Mouse (Mus musculus): ENCODE measurements around the gene Pkp3. TPM values are rescaled to one million over a fixed set of nuclear protein-coding genes. Genes with fewer than 3 reads are reported as not detected.

Pkp3 gene
- polyA plus RNA-seq, 1 experiment = 0.03 TPM

DNA sequence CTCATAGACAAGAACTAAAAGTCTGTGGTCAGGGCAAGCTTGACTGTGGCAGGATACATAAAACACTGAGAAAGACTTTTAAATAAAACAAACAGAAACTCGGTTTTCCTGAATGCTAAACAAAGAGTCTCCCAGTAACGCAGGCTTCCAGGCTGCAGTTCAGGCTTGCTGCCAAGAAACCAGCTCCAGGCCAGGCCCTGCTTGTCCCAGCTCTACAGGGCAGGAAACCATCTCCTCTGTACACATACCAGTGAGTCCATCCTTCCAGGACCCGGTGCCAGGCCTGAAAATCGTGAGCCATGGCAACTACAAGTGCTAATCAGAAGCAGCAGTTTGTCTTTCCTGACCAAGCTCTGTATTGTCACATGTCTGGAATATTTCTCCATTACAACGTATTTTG, 36.4 kb upstream of the Pkp3 start:
- H3K4me1 ChIP-seq (ENCODE audit: control insufficient read depth) = peaks cover 61% of the 10 kb centered on the region
- TF ChIP-seq GATA1 (IDR thresholded peaks at IDR 0.05; ENCODE audit: low read length) (no peak), TAL1 (IDR thresholded peaks at IDR 0.05; ENCODE audit: low read length) (no peak)

DNA sequence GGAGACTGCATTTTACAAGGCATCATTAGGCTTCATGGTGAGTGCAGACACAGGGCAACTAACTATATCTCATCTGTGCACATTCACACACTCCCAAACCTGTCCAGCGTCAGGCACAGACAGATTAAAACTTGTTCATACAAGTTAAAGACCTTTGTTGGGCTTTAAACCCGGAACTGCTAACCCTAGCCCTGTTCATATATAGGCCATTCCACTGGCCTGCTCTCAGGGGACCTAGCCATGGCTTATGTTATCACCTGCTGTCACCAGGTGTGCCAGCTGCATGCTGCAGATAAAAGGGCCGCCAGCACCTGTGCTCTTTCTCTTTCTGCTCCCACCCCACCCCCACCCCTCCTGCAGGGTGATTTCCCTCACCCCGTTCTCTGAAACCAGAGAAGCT, 35.5 kb upstream of the Pkp3 start:
- no peaks in the 10 kb centered on the region for H3K36me3 ChIP-seq (ENCODE audit: control insufficient read depth)

More for the DNA sequence above, 36.4 kb upstream of the Pkp3 start:
- Histone ChIP-seq H3K9me3 (ENCODE audit: control insufficient read depth, low read length) (no peaks in the 10 kb centered on the region), H3K36me3 (ENCODE audit: control insufficient read depth) (no peaks in the 10 kb centered on the region), H3K4me3 (replicated peaks) (no peak overlapping the region), H3K27me3 (ENCODE audit: control insufficient read depth) (no peaks in the 10 kb centered on the region)

DNA sequence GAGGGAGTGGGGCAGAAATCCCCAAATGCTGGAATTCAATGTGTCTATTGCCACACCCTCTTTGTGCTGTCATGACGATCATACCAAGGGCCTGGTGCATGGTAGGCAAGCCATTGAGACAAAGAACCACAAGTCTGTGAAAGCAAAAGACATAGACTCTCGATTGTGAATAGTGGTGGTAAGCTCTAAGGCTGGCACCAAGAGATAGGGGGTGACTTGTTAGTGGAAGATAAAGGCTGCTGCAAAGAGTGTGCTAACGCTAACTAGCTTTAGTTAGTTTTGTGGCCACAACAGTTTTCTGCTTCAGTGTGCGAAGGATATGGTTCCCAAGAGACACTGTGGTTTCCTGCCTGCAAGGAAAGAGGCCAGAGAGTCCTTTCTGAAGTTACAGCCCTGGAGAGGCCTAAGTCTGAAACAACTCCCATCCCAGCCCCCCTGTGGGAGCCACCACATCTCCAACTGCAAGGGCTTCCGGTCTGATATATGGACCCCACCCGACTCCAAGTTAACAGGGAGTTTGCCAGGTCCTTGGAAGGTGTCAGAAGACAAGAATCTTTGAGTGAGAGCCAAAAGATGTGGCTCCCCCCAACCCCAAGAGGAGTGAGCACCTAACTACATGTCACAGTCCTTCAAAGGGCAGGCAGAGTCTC, 31.0 kb upstream of the Pkp3 start:
- Histone ChIP-seq H3K27me3 (ENCODE audit: control insufficient read depth) (no peaks in the 10 kb centered on the region), H3K4me1 (ENCODE audit: control insufficient read depth) (peaks cover 56% of the 10 kb centered on the region), H3K4me3 (replicated peaks) (peak overlapping the region; percentile 25), H3K36me3 (ENCODE audit: control insufficient read depth) (no peaks in the 10 kb centered on the region), H3K9me3 (ENCODE audit: control insufficient read depth, low read length) (no peaks in the 10 kb centered on the region)
- TF ChIP-seq GATA1 (IDR thresholded peaks at IDR 0.05; ENCODE audit: low read length) (no peak), TAL1 (IDR thresholded peaks at IDR 0.05; ENCODE audit: low read length) (no peak)

More for the DNA sequence above, 35.5 kb upstream of the Pkp3 start:
- no peaks in the 10 kb centered on the region for H3K27me3 ChIP-seq (ENCODE audit: control insufficient read depth)
- H3K4me3 ChIP-seq (replicated peaks) = no peak overlapping the region
- TF ChIP-seq TAL1 (IDR thresholded peaks at IDR 0.05; ENCODE audit: low read length) (peak; percentile 47; the same call in 2 of the 3 replicates), GATA1 (IDR thresholded peaks at IDR 0.05; ENCODE audit: low read length) (0 out of 2 replicates have a peak, but pooled peaks have one; percentile 6)
- H3K9me3 ChIP-seq (ENCODE audit: control insufficient read depth, low read length) = no peaks in the 10 kb centered on the region
- peaks cover 68% of the 10 kb centered on the region for H3K4me1 ChIP-seq (ENCODE audit: control insufficient read depth)

DNA sequence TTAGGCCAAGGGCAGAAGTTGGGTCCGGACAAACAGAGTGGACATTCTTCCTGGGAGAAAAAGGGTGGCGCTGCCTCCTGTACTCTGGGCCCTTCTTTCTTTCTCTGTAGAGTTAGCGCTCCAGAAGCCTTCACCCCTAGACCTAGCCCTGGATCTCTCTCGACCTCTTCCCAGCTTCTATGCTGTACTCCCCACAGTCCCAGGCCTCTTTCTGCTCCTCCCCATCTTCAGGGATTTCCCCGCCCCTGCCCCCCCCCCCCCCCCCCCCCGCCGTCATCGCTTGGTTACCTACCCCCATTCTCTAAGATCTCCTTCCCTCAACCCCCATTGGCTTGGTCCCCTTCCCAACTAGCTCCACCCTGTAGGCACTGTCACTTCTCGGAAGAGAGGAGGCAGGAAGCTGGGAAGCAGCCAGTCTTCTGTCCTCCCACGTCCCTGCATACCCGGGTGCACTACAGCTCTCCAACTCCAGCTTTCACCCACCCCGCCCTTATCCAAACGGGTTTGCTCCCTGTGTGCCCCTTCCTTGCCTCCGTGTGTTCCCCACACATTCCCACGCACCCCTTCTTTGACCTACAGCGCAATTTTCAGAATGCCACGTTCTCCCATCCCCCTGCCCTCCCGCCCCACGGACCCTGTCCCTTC, 30.3 kb upstream of the Pkp3 start:
- Histone ChIP-seq H3K9me3 (ENCODE audit: control insufficient read depth, low read length) (no peaks in the 10 kb centered on the region), H3K4me3 (replicated peaks) (peak overlapping the region; percentile 60), H3K36me3 (ENCODE audit: control insufficient read depth) (no peaks in the 10 kb centered on the region), H3K27me3 (ENCODE audit: control insufficient read depth) (no peaks in the 10 kb centered on the region), H3K4me1 (ENCODE audit: control insufficient read depth) (peaks cover 51% of the 10 kb centered on the region)
- TF ChIP-seq GATA1 (IDR thresholded peaks at IDR 0.05; ENCODE audit: low read length) = no peak
- TF ChIP-seq TAL1 (IDR thresholded peaks at IDR 0.05; ENCODE audit: low read length) = no peak

DNA sequence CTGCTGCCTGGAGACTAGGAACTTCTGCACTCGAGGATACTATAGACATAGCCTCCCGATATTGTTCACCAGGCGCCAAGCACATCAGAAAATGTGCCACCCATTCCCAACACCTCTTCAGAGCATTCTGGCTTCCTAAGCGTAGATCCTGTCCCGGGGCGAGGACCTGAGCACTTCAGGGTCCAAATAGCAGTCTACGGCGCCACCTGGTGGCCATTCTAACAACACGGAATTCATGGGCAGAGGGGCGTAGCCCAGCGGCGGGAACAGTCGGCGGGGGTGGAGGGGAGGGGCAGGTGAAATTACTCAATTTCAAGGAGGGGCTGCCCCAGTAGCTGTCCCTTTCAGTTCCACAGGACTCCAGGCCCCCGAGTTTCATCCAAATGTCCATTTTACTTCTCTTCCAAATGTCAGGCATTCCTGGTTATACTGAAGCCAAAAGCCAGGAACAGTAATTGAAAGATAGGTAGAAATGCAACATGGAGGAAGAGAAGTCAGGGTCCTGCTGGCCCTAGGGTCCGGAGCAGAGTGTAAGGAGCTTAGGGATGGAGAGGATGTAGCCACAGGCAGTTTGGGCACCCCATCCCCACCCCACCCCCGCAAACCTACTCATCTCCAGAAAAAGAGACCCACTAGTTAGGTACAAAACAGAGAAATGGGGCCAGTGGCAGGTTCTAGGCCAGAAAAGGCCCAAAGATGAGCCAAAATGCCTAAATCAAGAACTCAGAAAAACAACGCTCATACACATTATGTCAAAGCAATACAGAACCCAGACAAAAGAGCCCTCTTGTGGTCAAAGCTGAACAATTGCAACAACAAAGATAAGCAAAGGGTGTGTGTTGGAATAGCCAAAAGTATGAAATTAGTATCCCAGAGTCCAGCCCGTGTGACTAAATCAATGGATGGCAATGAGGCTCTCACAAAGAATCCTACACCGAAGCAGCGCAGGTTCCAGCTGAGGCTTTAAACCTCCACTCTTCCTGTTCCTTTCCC, 29.5 kb upstream of the Pkp3 start:
- no peak for TF ChIP-seq TAL1 (IDR thresholded peaks at IDR 0.05; ENCODE audit: low read length)
- no peak for TF ChIP-seq GATA1 (IDR thresholded peaks at IDR 0.05; ENCODE audit: low read length)
- Histone ChIP-seq H3K4me1 (ENCODE audit: control insufficient read depth) (peaks cover 43% of the 10 kb centered on the region), H3K36me3 (ENCODE audit: control insufficient read depth) (no peaks in the 10 kb centered on the region), H3K4me3 (replicated peaks) (peak overlapping the region; percentile 60), H3K9me3 (ENCODE audit: control insufficient read depth, low read length) (no peaks in the 10 kb centered on the region), H3K27me3 (ENCODE audit: control insufficient read depth) (no peaks in the 10 kb centered on the region)

DNA sequence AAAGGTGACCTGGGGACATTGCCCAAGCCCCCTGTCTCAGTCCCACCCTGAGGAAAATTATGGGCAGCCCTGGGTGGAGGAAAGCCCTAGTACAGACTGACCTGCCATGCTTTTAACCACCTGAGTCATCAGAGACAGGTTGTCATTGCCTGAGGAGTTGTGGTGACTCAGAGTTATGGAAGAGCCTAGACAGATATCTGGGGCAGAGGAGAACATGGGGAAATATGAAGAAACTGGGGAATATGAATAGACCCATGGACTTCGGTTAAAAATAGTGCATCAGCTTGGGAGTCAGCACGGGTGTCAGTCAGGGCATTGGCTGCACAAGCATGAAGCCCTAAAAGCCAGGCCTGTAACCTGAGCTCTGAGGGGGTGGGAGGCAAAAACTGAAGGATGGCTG, 28.7 kb upstream of the Pkp3 start:
- no peaks in the 10 kb centered on the region for H3K36me3 ChIP-seq (ENCODE audit: control insufficient read depth)
- H3K27me3 ChIP-seq (ENCODE audit: control insufficient read depth) = no peaks in the 10 kb centered on the region
- TF ChIP-seq GATA1 (IDR thresholded peaks at IDR 0.05; ENCODE audit: low read length) = no peak
- TF ChIP-seq TAL1 (IDR thresholded peaks at IDR 0.05; ENCODE audit: low read length) = no peak
- peaks cover 38% of the 10 kb centered on the region for H3K4me1 ChIP-seq (ENCODE audit: control insufficient read depth)
- H3K4me3 ChIP-seq (replicated peaks) = no peak overlapping the region
- H3K9me3 ChIP-seq (ENCODE audit: control insufficient read depth, low read length) = no peaks in the 10 kb centered on the region

DNA sequence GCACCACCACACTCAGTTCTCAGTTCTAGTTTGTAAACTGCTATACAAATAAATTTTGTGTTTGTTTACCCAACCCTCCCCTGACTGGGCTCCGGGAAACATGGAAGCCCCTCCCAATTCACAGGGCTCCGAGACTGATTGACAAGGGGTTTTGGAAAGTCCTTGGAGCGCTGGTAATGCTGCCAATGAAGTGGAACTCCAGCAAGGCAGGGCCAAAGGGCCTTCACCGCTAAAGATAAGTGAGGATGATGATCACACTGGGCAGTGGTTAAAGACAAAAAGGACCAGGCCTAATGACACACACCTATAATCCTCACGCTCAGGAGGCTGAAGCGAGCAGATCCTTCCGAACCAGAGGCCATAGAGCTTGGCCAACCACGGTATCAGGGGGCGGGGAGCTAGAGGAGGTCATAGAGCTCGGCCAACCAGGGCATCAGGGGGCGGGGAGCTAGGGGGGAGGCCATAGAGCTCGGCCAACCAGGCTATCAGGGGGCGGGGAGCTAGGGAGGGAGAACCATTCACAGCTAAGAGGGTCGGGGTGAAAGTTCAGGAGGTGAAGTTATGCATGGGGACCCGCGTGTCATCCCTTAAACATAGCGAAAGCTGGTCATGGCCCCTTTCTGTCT, 26.8 kb upstream of the Pkp3 start:
- no peaks in the 10 kb centered on the region for H3K27me3 ChIP-seq (ENCODE audit: control insufficient read depth)
- peaks cover 31% of the 10 kb centered on the region for H3K4me1 ChIP-seq (ENCODE audit: control insufficient read depth)
- no peak overlapping the region for H3K4me3 ChIP-seq (replicated peaks)
- H3K36me3 ChIP-seq (ENCODE audit: control insufficient read depth) = no peaks in the 10 kb centered on the region
- TF ChIP-seq TAL1 (IDR thresholded peaks at IDR 0.05; ENCODE audit: low read length) (no peak), GATA1 (IDR thresholded peaks at IDR 0.05; ENCODE audit: low read length) (no peak)
- H3K9me3 ChIP-seq (ENCODE audit: control insufficient read depth, low read length) = peaks cover 4% of the 10 kb centered on the region

DNA sequence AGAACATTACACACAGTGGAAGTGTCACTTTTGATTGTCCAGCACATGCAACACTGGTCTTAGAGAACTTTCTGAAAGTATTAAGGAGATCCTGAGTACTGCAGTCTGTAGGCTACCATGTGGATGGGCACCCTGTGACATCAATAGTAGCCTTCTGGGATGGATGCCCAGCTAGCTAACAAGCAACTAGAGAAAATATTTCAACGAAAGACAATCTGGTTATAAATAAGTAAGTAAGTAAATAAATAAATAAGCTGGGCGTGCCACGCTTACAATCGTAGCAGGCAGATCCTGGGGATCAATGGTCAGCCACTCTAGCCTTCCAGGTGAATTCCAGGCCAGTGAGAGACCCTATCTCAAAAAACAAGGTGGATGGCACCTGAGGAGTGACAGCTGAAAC, 26.0 kb upstream of the Pkp3 start:
- H3K4me1 ChIP-seq (ENCODE audit: control insufficient read depth) = peaks cover 23% of the 10 kb centered on the region
- peaks cover 4% of the 10 kb centered on the region for H3K9me3 ChIP-seq (ENCODE audit: control insufficient read depth, low read length)
- TF ChIP-seq GATA1 (IDR thresholded peaks at IDR 0.05; ENCODE audit: low read length) (no peak), TAL1 (IDR thresholded peaks at IDR 0.05; ENCODE audit: low read length) (no peak)
- no peak overlapping the region for H3K4me3 ChIP-seq (replicated peaks)
- H3K27me3 ChIP-seq (ENCODE audit: control insufficient read depth) = no peaks in the 10 kb centered on the region; the same call in 1 of the 2 replicates
- no peaks in the 10 kb centered on the region for H3K36me3 ChIP-seq (ENCODE audit: control insufficient read depth)

Measured in erythroblast, embryonic 14.5 days (primary cell).